Mouse (Mus musculus) stomach, embryonic 14.5 days (tissue): ENCODE results near the gene Syt1. TPM values are rescaled to one million over a fixed set of nuclear protein-coding genes. Genes with fewer than 3 reads are reported as not detected.

ENCODE experiments used
- ATAC-seq: fragments of 200-750 bp; cut with Nextera tagmentation; 2 replicates; pipeline ENCODE4 v1.8.0; 2017; ENCODE audit warnings: low read depth, moderate TSS enrichment; ENCODE audit not compliant: insufficient number of reproducible peaks, insufficient read depth, low FRiP score
- H3K27ac ChIP-seq: fragments of 300-500 bp; sonication (generic); 2 replicates; pipeline ENCODE4 v1.5.1; 2014; ENCODE audit warnings: mild to moderate bottlenecking, low read length, moderate library complexity, mixed read lengths
- H3K27me3 ChIP-seq: fragments of 300-500 bp; sonication (generic); 2 replicates; pipeline ENCODE4 v1.6.1; 2014; ENCODE audit warnings: low read length, control low read depth, mixed read lengths; ENCODE audit not compliant: control insufficient read depth, insufficient read depth
- H3K36me3 ChIP-seq: fragments of 300-500 bp; sonication (generic); 2 replicates; pipeline ENCODE4 v1.6.1; 2014; ENCODE audit warnings: mild to moderate bottlenecking, control low read depth, low read length, moderate library complexity, mixed read lengths; ENCODE audit not compliant: control insufficient read depth, insufficient read depth
- H3K4me1 ChIP-seq: fragments of 300-500 bp; sonication (generic); 2 replicates; pipeline ENCODE4 v1.6.1; 2014; ENCODE audit warnings: low read length, control low read depth, mixed read lengths; ENCODE audit not compliant: control insufficient read depth, insufficient read depth
- H3K4me2 ChIP-seq: fragments of 300-500 bp; sonication (generic); replicated peaks from 2 replicates; pipeline ENCODE4 v1.6.1; 2014; ENCODE audit warnings: low read depth, low read length, control low read depth
- H3K4me3 ChIP-seq: fragments of 300-500 bp; sonication (generic); 2 replicates; pipeline ENCODE4 v1.5.1; 2014; ENCODE audit warnings: low read depth, low read length, control low read depth
- H3K9ac ChIP-seq: fragments of 300-500 bp; sonication (generic); replicated peaks from 2 replicates; pipeline ENCODE4 v1.6.1; 2014; ENCODE audit warnings: low read depth, mild to moderate bottlenecking, control low read depth, low read length, moderate library complexity, mixed read lengths
- H3K9me3 ChIP-seq: fragments of 300-500 bp; sonication (generic); 2 replicates; pipeline ENCODE4 v1.6.1; 2016; ENCODE audit warnings: low read depth, low read length, control low read depth; ENCODE audit not compliant: control insufficient read depth
- WGBS: fragments of 180-500 bp; shearing (Covaris S2); extraction: QIAGEN DNeasy Blood & Tissue Kit; methylation state at CpG from one replicate; pipeline ENCODE4 v1.1.7; 2014; 5-methylcytosine and 5-hydroxymethylcytosine counted together
- polyA plus RNA-seq: library from polyadenylated mRNA; unstranded; fragments of >200 nt; fragmentation: Nextera tagmentation; extraction: Ambion mirVana; gene quantifications from 2 replicates; pipeline ENCODE4 v1.2.1, GENCODE M21; 2014

Syt1 gene
- polyA plus RNA-seq, 1 experiment from 2014 or later, result 12.7 TPM

DNA sequence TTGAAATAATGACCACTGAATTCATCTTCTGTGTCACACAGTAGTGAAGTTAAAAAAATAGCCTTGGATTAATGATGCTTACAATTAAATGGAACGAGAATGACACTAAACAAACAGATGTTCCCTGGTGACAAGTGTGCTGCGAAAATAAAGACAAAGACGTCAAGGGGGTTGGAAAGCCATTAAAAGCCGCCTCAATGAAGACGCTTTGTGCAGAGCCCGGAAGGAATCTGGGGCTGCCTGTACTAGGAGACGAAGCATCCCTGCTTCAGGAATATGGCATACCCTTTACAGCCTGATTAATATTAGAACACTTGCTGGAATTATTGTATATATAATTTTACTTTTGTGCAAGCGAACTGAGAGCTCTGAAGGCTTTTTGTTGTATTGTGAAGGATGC is 234.0 kb downstream of the Syt1 start:
- Histone ChIP-seq H3K27me3 (no peaks in the 10 kb centered on the region), H3K4me2 (no peak overlapping the region), H3K4me3 (no peak overlapping the region), H3K9me3 (no peaks in the 10 kb centered on the region), H3K36me3 (no peaks in the 10 kb centered on the region), H3K27ac (no peak overlapping the region), H3K4me1 (no peaks in the 10 kb centered on the region), H3K9ac (no peak overlapping the region)
- no peak for ATAC-seq
- 63% methylated on average over 8 of the region's 8 CpGs for WGBS

DNA sequence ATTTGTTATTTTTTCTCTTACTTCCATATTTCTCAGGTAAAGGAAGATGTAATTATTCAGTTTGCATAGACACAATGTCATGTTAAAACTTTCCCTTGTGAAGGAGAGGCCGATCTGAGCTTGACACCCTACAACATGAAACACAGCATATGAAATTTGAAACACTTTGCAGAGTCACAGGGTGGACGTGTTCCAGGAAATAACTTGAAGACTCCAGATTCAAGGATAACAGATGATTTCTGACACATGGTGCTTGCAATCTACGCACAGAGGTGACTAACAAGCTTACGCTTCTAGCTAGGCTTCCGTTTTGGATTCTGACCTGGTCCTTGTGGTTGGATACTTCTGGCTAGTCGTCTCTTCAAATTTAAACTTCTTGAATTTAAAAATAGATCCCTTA is 239.7 kb downstream of the Syt1 start:
- Histone ChIP-seq H3K4me1 (no peaks in the 10 kb centered on the region), H3K4me3 (no peak overlapping the region), H3K27ac (no peak overlapping the region), H3K4me2 (no peak overlapping the region), H3K9me3 (no peaks in the 10 kb centered on the region), H3K36me3 (no peaks in the 10 kb centered on the region), H3K9ac (no peak overlapping the region), H3K27me3 (no peaks in the 10 kb centered on the region)
- no peak for ATAC-seq
- WGBS, result 72% methylated on average over 6 of the region's 6 CpGs

DNA sequence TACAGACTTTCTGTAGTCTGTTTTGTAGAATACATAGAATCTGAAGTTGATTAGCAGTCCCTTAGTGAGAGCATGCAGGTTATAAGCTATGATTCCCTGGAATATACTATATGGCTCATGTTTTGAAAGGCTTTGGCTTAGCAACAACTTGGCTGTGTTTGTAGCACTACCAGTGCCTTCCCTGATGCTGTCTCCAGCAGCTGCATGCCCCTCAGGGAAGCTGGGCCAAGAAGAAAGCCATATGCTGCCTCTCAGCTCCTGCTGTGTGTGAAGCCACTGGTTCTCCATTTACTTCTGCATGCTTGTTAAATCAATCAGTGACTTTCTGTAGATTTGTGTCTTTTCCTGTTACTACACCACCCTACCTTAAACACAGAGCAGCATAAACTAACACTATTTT is 245.2 kb downstream of the Syt1 start:
- Histone ChIP-seq H3K4me3 (no peak overlapping the region), H3K27ac (no peak overlapping the region), H3K4me1 (no peaks in the 10 kb centered on the region), H3K4me2 (no peak overlapping the region), H3K9me3 (no peaks in the 10 kb centered on the region), H3K27me3 (no peaks in the 10 kb centered on the region), H3K9ac (no peak overlapping the region), H3K36me3 (no peaks in the 10 kb centered on the region)
- no peak for ATAC-seq

DNA sequence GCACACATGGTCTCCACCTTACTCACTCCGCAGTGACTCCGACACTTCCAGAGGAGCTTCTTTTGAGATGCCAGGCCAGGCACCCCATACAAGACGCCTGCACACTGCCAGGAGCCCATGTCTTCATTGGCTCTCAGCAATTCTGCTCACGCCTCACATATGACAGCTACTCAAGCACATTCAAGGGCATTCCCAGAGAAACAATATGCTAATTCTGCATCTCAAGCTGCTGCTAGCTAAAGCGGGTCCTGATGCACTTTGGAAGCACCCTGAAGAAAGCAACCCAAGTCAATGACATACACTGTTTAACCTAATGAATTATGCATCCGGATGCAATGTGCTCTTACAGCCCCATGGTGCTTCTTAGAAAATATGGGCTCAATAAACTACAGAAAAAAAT is 247.1 kb downstream of the Syt1 start:
- H3K36me3 ChIP-seq, result no peaks in the 10 kb centered on the region
- no peaks in the 10 kb centered on the region for H3K27me3 ChIP-seq
- no peaks in the 10 kb centered on the region for H3K4me1 ChIP-seq
- H3K9me3 ChIP-seq, result no peaks in the 10 kb centered on the region
- no peak for ATAC-seq
- no peak overlapping the region for H3K4me2 ChIP-seq
- WGBS, result 90% methylated on average over 6 of the region's 6 CpGs
- H3K27ac ChIP-seq, result no peak overlapping the region
- H3K4me3 ChIP-seq, result no peak overlapping the region
- H3K9ac ChIP-seq, result no peak overlapping the region

DNA sequence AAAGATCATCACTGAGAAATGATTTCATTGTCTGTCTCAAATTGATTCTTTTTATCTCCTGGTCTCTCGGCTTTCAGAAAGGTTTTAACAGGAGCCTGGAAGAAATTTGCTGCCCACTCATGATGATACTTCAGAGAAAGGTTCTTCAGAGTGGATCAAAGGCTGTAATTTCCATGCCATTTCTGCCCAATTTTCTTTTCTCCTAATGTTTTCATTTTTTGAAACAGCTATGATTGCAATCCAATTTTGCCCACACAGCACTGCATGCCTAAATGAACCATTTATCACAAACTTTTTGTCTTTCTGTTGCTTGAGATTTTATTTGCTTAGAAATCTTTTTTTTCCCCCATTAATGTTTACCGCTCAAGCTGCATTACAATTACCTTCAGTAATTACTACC is 257.5 kb downstream of the Syt1 start:
- Histone ChIP-seq H3K4me1 (no peaks in the 10 kb centered on the region), H3K9ac (no peak overlapping the region), H3K4me2 (no peak overlapping the region), H3K4me3 (no peak overlapping the region), H3K36me3 (no peaks in the 10 kb centered on the region), H3K27me3 (no peaks in the 10 kb centered on the region), H3K27ac (no peak overlapping the region), H3K9me3 (no peaks in the 10 kb centered on the region)
- no peak for ATAC-seq
- WGBS, result 87% methylated on average over 2 of the region's 2 CpGs

DNA sequence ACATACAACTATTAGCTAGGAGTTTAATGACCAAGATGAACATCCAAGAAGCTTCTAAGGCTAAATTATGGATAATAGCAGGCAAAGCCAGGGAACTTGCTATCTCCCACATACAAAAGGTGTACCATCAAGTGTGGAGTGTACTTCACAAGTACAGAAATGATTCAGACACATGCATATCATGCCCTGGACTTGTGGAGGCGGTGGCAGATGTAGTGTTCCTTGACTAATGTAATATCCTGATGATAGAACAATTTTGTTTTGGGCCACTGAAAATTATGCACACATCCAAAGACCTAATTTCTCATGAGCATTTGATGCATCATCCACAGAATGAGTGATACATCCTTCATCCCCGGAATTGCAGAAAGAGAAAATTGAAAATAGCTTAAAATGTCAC is 267.0 kb downstream of the Syt1 start:
- Histone ChIP-seq H3K4me3 (no peak overlapping the region), H3K4me2 (no peak overlapping the region), H3K27ac (no peak overlapping the region), H3K9me3 (no peaks in the 10 kb centered on the region), H3K36me3 (no peaks in the 10 kb centered on the region), H3K9ac (no peak overlapping the region), H3K4me1 (no peaks in the 10 kb centered on the region), H3K27me3 (no peaks in the 10 kb centered on the region)
- WGBS, result 89% methylated on average over 2 of the region's 2 CpGs
- ATAC-seq, result no peak

DNA sequence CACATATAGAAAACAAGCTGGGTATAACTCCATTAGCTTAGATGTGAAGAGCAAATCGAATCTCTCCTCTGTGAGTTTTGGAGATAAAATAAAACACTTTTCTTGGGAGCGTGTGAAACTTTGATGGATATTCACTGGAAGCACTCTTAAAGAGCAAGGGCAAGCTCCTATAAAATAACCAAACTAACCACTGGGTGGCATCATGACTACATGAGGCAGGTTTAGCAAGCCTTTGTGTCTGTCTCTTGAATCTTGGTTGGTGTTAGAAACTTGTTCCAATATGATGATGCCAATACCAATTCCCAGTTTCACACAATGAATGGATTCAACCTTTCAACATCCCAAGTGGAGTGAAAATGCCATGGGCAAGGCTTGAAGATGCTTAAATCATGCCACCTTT is 276.8 kb downstream of the Syt1 start:
- H3K27ac ChIP-seq, result no peak overlapping the region
- no peaks in the 10 kb centered on the region for H3K4me1 ChIP-seq
- H3K9me3 ChIP-seq, result no peaks in the 10 kb centered on the region
- no peaks in the 10 kb centered on the region for H3K36me3 ChIP-seq
- 49% methylated on average over 2 of the region's 2 CpGs for WGBS
- no peak for ATAC-seq
- no peak overlapping the region for H3K9ac ChIP-seq
- H3K27me3 ChIP-seq, result no peaks in the 10 kb centered on the region
- no peak overlapping the region for H3K4me3 ChIP-seq
- no peak overlapping the region for H3K4me2 ChIP-seq

DNA sequence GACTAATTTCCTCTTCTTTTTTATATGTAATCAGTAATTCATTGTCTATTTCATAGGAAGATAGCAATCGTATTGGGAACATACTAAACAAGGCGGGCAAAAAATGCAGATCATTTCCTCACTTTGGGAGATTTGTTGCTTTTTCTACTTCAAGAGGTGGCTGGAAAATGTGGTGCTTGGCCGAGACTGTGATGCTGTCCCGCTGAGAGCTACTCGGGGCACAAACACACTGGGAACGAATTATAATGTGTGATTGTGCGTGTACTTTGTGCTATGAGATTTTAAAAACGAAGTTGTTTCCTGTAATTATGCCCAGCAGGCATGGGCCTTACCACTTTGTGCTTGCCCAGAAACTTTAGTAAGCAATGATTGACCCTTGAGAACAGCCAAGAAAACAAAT is 281.8 kb downstream of the Syt1 start:
- no peak for ATAC-seq
- 77% methylated on average over 8 of the region's 8 CpGs for WGBS
- no peak overlapping the region for H3K4me2 ChIP-seq

DNA sequence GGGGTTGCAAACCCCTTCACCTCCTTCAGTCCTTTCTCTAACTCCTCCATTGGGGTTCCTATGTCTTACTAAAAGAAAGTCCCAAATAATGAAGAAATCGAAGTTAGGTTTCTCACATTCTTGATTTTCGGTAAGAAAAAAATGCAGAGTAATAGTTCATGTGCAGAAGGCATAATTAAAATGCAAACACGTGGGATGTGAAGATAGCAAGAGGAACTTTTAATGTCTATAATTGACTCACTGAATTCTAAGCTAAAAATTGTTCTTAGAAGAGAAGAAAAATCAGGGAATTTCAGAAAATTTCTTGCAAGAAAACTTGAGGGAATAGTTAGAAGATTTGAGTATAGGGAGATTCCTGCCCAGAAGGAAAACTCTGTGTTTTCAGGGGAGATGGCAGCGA is 284.4 kb downstream of the Syt1 start:
- Histone ChIP-seq H3K27me3 (no peaks in the 10 kb centered on the region), H3K9ac (no peak overlapping the region), H3K27ac (no peak overlapping the region), H3K36me3 (no peaks in the 10 kb centered on the region), H3K4me2 (no peak overlapping the region), H3K4me3 (no peak overlapping the region), H3K4me1 (no peaks in the 10 kb centered on the region), H3K9me3 (no peaks in the 10 kb centered on the region)
- no peak for ATAC-seq
- 88% methylated on average over 4 of the region's 4 CpGs for WGBS

More for the DNA sequence above, 281.8 kb downstream of the Syt1 start:
- Histone ChIP-seq H3K9me3 (no peaks in the 10 kb centered on the region), H3K9ac (no peak overlapping the region), H3K36me3 (no peaks in the 10 kb centered on the region), H3K27me3 (no peaks in the 10 kb centered on the region), H3K27ac (no peak overlapping the region), H3K4me1 (no peaks in the 10 kb centered on the region), H3K4me3 (no peak overlapping the region)
